Mouse (Mus musculus) layer of hippocampus, adult 9-10 months (tissue): ENCODE measurements around the gene Mettl21a.
"Not testable (repeated sequence)": the region's sequence is repeated elsewhere in the genome, so short reads cannot be mapped to it uniquely, and the experiment has no call there.

ENCODE experiments used
- DNase-seq: peaks from one replicate; pipeline ENCODE4 v3.0.0; 2022; ENCODE audit warnings: low spot score

Gene Mettl21a

DNA sequence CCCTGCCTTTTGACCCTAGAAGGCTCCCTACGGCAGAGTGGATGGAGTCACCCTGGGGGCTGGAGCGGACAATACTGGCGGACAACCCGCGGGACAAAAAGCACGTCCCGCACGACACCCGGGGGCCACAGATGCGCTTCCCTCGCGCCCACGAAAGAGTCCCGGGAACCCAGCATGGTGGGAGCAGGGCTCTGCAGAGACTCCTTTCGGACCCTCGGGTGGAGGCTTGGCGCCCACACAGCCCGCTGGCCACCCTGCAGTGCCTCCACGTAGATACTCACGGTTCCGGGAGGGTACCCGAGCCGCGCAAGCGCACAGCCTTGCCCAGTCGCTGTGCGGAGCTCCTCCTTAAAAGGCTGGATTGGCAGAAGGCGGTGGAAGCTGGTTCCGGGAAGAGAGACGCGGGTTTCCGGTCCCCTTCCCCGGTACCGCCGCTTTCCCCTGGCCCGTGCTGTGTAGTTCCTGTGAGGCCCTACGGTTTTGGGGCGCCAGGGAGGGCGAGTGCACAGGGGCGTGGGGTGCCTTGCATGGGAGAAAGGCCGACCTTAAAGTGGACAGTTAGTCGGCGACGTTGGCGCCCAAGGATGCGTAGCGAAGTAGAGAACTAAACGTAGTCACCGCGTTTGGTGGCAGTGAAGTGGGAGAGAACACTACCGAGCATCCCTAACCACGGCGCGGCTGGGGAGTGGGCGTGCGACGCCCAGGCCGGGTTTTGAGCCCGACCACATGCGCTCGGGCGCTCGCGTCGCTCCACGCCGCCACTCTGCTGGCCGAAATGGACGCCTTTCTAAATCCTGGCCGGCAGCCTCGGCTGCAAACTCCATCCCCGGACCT, at the start of gene Mettl21a:
Gene Mettl21a, minus strand, starts transcription at position 362 of the 834 bp plus-strand sequence.
- peak; percentile 88 for DNase-seq

DNA sequence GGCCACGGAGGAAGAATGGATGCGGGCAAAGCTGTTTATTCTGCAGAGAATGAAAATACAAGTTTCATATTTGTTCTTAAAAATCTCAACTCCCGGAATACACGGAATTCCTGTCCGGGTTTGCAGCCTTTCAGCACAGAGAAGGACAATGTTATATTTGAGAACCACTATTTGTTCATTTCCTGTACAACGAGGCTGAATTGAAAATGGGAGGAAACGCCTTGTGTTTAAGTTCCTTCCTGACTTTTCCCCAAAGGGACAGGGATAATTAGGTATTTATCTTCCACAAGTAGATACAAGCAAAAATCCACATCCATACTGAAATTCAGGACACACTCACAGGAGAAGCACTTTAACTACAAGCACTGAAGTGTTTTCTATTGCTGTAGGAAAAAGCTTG, 41.8 kb upstream of the Mettl21a start:
- DNase-seq: no peak

DNA sequence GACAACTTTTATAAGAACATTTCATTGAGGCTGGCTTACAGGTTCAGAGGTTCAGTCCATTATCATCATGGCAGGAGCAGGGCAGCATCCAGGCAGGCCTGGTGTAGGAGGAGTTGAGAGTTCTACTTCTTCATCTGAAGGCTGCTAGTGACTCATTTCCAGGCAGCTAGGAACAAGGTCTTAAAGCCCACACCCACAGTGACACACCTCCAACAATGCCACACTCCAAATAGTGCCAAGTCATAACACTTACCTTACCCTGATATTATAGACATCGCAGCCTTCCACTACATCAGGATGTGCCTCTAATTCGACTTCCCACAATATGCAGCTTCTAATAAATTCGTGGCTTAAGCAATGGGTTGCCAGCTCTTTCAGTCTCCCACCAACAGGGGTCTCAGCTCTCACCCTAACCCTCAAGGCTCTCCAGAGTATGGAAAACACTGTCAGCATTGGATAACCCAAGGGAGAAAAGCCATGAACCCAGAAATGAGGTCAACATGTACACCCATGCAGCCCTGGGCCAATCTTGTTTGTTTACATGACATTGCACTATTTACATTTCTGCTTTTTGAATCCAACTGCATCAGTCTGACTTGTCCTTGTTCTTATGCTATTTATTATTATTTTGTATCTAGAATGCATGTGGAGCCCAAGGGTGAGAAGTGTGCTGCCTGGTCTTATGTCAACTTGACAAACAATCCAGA, 39.5 kb upstream of the Mettl21a start:
- no peak for DNase-seq

DNA sequence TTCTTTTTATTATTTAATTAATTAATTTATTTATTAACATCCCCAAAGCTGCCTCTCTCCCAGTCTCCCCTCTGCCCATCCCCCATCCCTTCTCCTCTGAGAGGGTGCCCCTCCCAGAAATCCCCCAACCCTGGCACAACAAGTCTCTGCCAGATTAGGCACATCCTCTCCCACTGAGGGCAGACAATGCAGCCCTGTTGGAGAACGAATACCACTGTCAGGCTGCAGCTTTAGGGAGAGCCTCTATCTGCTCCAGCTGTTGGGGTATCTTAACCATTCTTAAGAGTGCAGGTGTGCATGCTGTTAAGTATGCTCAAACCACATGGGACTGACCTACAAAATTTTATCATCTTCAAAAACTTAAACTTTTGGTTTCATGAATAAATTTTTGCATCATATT, 38.4 kb upstream of the Mettl21a start:
- DNase-seq: no peak

DNA sequence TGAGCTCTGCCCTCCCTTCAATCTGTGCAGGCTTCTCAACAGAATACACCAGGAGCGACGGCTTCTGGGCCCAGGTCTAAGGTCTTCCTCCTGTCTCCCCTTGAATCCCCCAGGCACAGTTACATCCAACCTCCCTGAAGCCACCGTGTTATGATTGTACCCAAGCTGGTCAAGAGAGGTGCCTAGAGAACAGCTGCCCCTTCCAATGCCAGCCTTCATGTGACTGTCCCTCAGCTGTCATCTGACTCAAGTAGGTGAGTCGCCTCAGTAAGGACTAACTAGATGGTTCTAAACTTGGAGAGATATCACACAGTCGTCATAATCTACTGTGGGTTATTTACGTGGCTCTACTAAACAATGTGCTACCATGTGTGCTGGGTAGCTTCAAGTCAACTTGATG, 36.7 kb upstream of the Mettl21a start:
- no peak for DNase-seq

DNA sequence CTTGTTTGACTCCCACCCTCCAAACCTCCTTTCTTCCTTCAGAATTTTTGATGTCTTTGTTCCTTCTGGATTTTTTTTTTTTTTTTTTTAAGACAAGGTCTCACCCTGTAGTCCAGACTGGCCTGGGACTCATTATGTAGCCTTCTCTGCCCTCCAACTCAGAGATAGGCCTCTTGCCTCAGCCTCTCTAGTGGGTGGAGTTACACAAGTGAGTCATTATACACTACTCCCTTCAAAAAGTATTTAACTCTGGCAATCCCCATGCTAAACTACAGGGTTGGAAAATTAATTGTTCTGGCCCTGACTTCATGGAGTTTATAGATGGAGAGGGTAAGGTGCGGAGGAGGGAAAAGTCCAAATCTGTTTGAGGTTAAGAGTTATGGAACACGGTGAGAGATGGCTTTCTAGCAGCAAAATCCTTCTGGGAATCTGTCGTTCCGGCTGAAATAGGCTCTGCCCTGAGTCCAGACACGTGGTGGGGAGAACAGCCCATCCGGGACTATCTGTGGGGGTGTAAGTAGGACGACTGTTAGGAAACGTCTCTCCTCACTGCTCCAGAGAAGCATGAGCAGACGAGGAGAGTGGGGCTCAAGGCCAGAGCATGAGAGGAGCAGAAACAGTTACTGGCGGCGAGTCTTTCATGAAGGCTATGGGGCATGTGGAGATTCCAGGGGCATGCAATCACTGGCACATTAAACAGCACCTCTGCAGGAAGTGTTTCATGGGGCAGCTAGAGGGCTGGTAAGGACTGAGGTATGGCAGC, 32.5 kb upstream of the Mettl21a start:
- DNase-seq: no peak

DNA sequence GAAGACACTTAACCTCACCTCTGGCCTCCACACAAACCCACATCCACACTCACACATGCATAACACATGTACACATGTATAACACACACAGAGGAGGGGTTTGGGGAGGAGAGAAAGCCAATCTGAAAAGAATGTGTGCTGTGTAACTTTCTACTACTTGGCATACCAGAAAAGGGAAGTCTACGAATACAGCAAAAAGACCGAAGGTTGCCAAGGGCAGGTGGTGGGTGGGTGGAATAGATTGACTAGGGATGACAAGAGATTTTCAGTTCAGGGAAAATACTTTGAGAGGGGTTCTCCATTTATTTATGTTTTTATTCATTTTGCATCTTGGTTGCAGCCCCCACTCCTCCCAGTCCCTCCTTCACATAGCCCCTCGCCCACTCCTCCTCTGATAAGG, 27.5 kb upstream of the Mettl21a start:
- no peak for DNase-seq

DNA sequence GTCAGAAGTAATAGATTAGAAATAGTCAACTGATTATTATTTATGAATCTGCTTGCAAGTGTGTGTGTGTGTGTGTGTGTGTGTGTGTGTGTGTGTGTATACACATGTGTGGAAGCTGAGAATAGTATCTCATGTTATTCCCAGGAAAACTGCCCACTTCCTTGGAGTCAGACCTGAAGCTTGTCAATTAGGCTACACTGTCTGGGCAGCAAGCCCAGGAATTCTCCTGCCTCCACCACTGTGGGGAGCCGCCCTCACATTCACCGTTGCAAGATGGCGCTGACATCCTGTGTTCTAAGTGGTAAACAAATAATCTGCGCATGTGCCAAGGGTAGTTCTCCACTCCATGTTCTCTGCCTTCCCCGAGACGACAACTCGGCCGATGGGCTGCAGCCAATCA, 25.5 kb upstream of the Mettl21a start:
- DNase-seq: not testable (repeated sequence)

DNA sequence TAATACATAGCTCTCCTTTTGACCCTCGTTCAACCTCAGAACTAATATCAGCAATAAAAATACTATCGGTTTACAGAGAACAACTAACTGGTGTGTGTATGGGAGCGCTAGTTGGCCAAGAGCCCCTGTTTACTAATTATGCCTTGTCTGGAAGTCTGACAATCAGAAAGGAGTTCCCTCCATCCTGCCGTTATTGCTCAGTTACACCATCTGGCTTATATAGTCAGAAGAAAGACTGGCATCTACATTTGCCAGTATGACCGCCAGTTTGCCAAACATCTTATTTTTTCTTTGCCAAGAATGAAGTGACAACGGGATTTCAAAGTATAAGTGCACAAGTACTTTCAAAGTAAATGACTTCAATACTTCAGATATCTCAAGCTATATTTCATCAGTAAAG, 24.0 kb upstream of the Mettl21a start:
- no peak for DNase-seq

DNA sequence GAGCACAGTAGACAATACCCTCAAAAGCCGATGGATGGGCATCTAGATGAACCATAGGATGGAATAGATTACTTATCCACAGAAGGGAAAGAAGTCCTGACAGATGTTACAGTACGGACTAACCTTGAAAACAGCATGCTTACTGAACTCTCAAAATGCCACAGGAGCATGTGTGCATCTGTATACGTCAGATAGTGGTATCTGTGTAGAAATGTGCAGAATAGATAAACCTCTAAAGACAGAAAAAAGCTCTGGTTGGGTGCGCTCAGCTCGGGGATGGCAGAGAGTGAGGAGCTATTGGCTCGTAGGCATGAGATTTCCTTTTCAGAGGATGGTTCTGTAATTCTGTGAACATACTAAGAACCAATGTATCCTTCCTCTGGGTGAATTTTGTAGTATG, 22.2 kb upstream of the Mettl21a start:
- no peak for DNase-seq

DNA sequence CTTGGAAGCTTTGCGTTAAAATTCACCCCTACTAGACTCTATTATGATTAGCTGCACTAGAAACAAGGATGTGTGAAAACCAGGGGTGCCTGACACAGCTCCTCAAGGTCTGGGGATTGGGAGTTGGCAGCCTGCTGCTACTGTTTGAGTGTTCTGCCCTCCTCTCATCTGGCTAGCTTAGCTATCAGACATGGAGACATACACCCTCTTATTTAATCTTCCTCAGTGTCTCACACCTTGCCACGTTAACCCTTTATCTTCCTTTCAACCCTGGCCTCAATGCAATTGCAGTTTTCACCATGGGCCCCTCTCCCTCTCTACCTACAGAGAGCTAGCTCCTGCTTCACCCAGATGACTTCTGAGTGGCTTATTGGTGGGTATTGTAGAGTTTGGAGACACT, 18.6 kb upstream of the Mettl21a start:
- DNase-seq: no peak

DNA sequence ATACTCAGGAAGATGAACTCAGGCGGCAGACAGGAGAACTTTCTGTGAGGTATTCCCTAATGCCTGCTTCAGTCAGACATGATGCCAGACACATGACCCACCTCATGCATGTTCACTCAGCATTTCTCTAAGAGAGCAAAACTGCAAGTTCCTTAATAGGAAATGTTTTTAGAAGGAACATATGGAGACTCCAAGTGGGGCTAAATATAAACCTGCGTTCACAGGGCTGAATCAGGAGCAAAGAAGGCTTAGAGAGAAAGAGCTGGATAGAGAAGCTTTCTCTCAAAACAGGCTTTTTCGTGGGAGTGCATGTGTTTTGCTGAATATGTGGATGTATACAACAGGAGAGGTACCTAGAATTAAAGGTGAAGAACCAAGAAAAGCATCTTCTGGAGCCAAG, 16.2 kb upstream of the Mettl21a start:
- no peak for DNase-seq

DNA sequence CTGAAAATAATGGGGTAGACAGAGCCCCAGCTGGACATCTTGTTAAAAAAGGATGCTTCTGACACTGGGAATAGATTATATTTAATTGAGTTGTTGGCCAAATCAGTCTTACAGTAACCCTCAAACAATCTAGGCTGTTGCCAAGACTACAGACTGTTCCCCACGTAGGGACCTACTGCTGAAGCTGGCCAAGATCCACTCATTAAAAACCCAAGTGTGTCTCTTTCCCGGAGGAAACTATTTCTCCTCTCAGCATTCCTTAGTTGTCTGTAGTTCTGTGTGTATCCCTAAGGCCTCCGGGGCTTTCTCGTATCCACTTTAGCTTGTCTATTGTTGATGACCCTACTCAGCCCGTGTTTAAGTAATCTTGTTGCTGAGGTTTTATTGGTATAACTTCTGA, 14.5 kb upstream of the Mettl21a start:
- no peak for DNase-seq

DNA sequence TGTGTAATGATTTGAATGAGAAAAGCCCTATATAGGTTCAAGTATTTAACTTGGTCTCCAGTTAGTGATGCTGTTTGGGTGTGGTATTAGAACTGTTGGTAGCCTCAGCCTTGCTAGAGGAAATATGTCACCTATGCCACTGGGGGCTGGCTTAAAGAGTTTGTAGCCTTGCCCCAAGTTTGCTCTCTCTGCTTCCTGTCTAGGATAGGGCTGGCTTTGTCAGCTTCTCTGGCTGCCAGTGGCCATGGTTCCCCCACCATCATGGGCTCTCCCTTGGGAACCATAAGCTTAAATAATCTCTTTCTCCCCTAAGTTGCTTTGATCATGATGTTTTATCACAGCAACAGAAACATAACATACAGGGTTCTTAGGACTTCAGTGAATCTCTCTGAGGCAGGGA, 8.2 kb upstream of the Mettl21a start:
- DNase-seq: no peak

DNA sequence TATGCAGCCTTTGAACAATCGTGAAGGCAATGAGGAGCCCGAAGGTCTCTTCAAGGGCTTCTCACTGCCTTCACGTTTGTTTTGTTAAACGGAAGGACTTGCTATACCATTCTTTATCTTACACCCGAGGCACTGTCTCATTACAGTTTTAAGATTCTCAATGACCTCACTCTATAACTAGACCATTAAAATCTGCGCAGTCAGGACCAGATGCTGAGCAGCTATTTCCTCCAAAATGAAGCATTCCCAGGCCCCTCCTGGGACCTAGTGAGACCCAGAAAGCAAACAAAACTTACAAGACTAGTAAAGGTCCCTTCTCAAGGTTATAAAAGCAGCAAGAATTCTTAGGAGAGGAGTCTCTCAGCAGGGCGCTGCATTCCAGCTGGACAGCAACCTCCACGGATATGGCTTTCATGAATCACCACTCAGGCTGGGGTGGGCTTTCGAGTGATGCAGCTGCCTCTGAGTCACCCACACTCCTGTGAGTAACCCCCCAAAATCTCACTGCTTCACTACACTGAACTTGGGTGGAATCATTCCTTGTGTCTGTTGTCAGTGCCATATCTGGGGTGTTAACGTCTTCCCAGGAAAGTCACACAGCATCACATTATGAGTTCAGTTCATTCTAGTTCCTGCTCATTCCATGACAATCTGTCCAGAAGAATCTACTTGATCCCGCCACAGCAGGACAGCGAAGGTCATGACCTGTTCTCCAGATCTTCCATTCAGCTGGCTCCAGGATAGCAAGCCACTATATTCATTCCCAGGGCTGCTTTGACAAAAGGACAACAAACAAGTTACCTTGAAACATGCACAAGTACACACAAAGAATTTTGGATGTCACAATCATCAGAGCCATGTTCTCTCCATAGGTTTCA, 6.8 kb upstream of the Mettl21a start:
- DNase-seq: no peak

DNA sequence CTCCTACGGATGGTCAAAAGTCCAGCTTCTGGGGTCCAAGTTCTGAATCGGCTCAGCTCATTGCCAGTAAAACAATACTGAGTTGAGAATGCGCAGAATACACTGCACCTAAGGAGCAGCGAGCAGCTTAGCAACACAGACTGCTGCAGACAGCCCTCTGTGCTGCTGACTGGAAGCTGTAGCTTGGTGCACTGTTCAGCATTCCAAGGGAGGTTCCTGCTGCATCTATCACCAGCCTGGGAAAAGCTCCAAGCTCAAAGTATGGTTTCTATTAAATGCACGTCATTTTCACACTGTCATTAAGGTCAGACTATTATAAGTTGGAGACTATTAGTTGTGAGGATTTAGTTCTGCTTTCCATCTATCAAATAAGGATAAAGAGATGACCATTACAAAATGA, 4.1 kb upstream of the Mettl21a start:
- DNase-seq: no peak

DNA sequence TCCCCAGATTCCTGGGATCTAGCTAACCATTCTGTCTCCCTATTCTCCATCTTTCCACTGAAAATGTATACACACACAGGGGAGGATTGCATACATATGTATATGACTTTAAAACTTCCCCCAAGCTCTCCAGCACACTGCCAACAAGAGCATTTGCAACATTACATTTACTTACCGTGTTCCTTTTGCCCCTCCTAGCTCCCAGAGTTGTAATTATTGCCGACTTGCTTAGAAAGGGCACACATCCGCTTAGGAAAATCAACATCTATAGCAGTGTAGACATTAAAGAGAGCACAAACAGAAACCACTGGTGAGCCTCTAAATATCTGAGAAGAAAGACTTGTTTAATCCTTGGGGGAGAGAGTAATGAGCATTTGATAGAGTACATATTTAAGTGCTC, 1.2 kb upstream of the Mettl21a start:
- DNase-seq: no peak

DNA sequence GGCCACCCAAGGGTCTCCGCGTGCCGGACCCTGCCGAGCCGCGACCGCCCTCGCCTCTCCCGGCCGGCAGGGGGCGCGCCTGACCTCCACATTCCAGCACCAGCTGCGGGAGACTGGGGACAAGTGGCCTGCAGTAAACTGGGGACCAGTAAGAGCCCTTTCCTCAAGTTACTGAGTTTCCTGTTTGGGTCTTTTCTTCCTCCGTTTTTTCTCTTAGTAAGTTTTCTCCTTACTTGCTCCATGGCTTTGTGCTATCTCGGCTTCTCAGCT, 608 bp upstream of the Mettl21a start:
- peak; percentile 67 for DNase-seq

DNA sequence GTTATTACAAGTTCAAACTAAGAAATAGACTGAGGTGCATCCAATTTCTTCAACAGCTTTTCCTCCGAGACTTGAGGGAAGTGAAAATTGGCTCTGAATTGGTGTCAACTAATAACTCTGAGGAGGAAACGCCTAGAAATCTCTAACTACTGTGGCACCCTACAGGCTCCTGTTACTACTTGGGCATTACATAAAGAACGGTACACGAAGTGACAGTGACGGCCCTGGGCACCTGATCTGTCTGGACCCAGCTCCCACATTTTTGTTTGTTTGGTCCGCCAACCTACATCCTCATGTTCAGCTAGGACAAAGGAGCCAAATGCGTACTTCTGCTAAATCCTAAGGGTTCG, 536 bp downstream of the Mettl21a start:
- DNase-seq: no peak

DNA sequence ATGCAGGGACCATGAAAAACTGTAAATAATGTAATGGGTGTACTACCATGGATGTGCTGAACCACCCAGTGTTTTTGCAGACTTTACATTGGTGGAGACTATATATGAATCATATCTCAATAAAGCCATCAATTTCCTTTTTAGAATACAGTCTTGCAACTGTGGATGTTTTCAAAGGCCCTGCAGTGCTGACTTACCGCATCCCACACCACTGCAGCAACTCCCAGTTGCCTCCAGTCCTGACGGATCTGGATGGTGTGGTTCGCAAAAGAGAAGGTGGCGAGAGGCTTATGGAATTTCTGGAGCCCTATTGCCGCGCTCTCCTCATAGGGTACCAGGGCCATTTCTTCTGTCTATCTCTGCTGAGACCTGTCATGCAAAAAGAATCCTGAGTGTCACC, 966 bp downstream of the Mettl21a start:
- DNase-seq: no peak

DNA sequence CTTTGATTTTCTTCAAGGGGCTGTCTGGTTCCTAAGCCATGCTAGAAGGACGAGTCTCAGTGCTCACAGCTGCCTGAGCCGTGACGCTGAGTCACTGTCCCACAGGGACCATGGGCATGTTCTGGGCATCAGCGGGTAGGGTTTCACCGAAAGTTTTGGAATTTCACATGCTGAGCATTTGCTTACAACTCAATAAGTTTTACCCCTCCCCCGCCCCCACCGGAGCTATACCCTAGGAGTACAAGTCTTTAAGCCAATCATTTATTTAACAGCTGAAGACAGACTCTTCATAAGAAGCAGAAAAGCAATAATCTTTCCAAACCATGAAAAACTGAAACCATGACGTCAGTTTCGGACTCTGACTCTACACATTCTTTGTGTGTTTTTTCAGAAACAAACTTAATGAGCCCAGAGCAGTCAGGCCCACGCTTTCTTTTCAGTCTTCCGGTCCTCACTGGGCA, 1.5 kb downstream of the Mettl21a start:
- no peak for DNase-seq

DNA sequence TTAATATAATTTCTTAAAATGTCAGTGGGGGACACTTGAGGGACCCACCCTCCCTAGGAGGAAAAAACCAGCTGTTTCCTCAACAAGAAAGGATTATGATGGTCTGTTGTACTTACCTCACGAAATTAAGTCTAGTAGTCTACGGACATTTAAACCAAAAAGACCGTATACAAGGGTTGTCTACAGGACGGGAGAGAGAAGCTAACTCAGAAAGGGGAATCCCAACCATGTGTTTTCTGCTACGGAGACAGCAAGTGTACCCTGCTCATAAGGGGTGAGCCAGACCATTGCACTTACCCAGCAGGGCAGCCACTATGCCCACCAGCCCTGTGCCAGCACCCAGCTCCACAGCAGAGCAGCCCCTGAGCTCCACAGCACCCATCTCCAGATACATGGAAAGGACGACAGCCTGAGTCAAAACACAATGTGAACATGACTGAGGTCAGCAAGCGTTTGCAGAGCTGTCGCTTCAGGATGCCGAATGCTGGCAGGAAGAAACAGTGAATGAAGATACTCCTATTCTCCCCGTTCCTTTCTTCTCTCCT, 2.2 kb downstream of the Mettl21a start:
- DNase-seq: no peak
